Mouse (Mus musculus) G1E (cell line): ENCODE measurements around the gene Gm42669.

ENCODE experiments used
- CTCF ChIP-seq: IDR thresholded peaks from 2 replicates; pipeline ENCODE4 v1.5.1; 2012; ENCODE audit warnings: low read depth, low read length, inconsistent platforms, mixed read lengths
- GATA2 ChIP-seq: IDR thresholded peaks from 2 replicates; pipeline ENCODE4 v1.6.1; 2012; ENCODE audit warnings: low read depth, low read length, inconsistent platforms, borderline replicate concordance
- TAL1 ChIP-seq: conservative IDR thresholded peaks from 2 replicates; pipeline ENCODE4 v1.6.1; 2012; ENCODE audit warnings: low read depth, low read length, inconsistent platforms, mixed read lengths

DNA sequence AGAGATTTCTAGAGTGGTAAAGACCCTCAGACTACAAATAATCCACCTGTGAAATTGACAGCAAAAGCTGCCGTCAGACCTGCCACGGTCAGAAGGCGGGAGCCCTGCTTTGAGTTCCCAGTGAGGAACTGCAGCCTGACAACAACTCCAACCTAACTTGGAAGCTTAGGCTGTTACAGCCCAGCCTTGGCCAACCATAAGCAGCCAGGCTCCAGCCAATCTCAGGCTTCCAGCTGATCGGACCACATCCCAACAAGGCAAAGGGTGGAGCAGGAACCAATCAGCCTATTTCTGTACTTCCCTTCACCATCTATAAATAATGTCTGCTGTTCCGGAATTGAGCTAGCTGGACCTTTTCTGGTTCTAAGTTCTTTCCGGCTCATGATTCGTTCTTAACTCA, 14.5 kb downstream of the Gm42669 start:
- TF ChIP-seq CTCF: no peak
- TF ChIP-seq GATA2: no peak
- no peak for TF ChIP-seq TAL1
